Comparison of ENCODE assay signal across 19 mouse cellular contexts in genomic region chr3:29582749-29583148, GRCm38 (mm10).
DNase-seq lines count a peak whose midpoint lies in the region; ATAC-seq lines count a peak whose summit lies in the region.
"Had no signal": no experiment of that assay in that cellular context is flagged by ENCODE, and none has a peak within 500 bp of the region (broad histone marks: within the 10 kb centered on the region; RNA-seq: fewer than 3 reads in every experiment).

No protein-coding gene starts in this region.

- no peaks in the 10 kb centered on the region for H3K27me3 ChIP-seq in hindbrain, embryonic 16.5 days (replicated peaks; ENCODE audit: control insufficient read depth, insufficient read depth, low read length)
- H3K27me3 ChIP-seq in hindbrain, embryonic 11.5 days (ENCODE audit: control insufficient read depth, insufficient read depth, low read length) = no peaks in the 10 kb centered on the region
- H3K27me3 ChIP-seq: limb, embryonic 15.5 days; liver, embryonic 15.5 days; midbrain, embryonic 12.5 days; stomach, embryonic 15.5 days had no signal

- no peaks in the 10 kb centered on the region for H3K36me3 ChIP-seq in hindbrain, embryonic 16.5 days (ENCODE audit: control insufficient read depth, insufficient read depth, low read length)
- no peaks in the 10 kb centered on the region for H3K36me3 ChIP-seq in hindbrain, embryonic 11.5 days (ENCODE audit: control insufficient read depth, insufficient read depth, low read length)
- H3K36me3 ChIP-seq: limb, embryonic 15.5 days; liver, embryonic 15.5 days; midbrain, embryonic 12.5 days; stomach, embryonic 15.5 days had no signal

- 48% methylated on average over 8 of the region's 8 CpGs for WGBS in hindbrain, embryonic 16.5 days
- 79% methylated on average over 8 of the region's 8 CpGs for WGBS in hindbrain, embryonic 11.5 days

- no peak overlapping the region for H3K27ac ChIP-seq in hindbrain, embryonic 16.5 days (ENCODE audit: low read depth, low read length)
- H3K27ac ChIP-seq in hindbrain, embryonic 11.5 days (ENCODE audit: low read depth, low read length) = no peak overlapping the region
- H3K27ac ChIP-seq: limb, embryonic 15.5 days; liver, embryonic 15.5 days; macrophage; midbrain, embryonic 12.5 days; stomach, embryonic 15.5 days had no signal

- DNase-seq in cerebellum, postnatal 25 days = peak; percentile 8 to 25
- DNase-seq in cerebellum, adult 11-12 months = no peak
- no peak for DNase-seq in hindbrain, embryonic 11.5 days (ENCODE audit: low spot score)
- peak; percentile 10 to 14 for DNase-seq in right cerebral cortex, adult 2 months (ENCODE audit: low spot score in 2 of 2)
- no peak for DNase-seq in right cerebral cortex, postnatal 10 days (ENCODE audit: low spot score in 2 of 2)
- no peak for DNase-seq in heart, adult 11 months
- DNase-seq: adrenal gland, postnatal 36 days; B cell, adult 2 months; gastrocnemius, postnatal 14 days; kidney, postnatal 36 days; layer of hippocampus, postnatal 36 days; thymus, adult 2 months had no signal

- no peaks in the 10 kb centered on the region for H3K4me1 ChIP-seq in hindbrain, embryonic 16.5 days (ENCODE audit: control insufficient read depth, insufficient read depth, low read depth, low read length)
- no peaks in the 10 kb centered on the region for H3K4me1 ChIP-seq in hindbrain, embryonic 11.5 days (replicated peaks; ENCODE audit: control insufficient read depth, insufficient read depth, low read length)
- H3K4me1 ChIP-seq: limb, embryonic 15.5 days; liver, embryonic 15.5 days; stomach, embryonic 15.5 days had no signal

- peak; percentile 88 for ATAC-seq in hindbrain, embryonic 16.5 days
- ATAC-seq in hindbrain, embryonic 11.5 days (ENCODE audit: low FRiP score) = no peak
- ATAC-seq: intestine, embryonic 16.5 days had no signal

- no peak overlapping the region for H3K9ac ChIP-seq in hindbrain, embryonic 16.5 days (ENCODE audit: low read depth, low read length)
- no peak overlapping the region for H3K9ac ChIP-seq in hindbrain, embryonic 11.5 days (ENCODE audit: low read depth, low read length)
- H3K9ac ChIP-seq: limb, embryonic 15.5 days; liver, embryonic 15.5 days; midbrain, embryonic 12.5 days; stomach, embryonic 15.5 days had no signal

- H3K4me2 ChIP-seq in hindbrain, embryonic 16.5 days (ENCODE audit: low read length) = no peak overlapping the region
- no peak overlapping the region for H3K4me2 ChIP-seq in hindbrain, embryonic 11.5 days (replicated peaks; ENCODE audit: low read depth, low read length)
- H3K4me2 ChIP-seq: limb, embryonic 15.5 days; liver, embryonic 15.5 days; midbrain, embryonic 12.5 days; stomach, embryonic 15.5 days had no signal

- no peaks in the 10 kb centered on the region for H3K9me3 ChIP-seq in hindbrain, embryonic 16.5 days (ENCODE audit: control insufficient read depth, low read length)
- no peaks in the 10 kb centered on the region for H3K9me3 ChIP-seq in hindbrain, embryonic 11.5 days (ENCODE audit: control insufficient read depth, low read length)
- H3K9me3 ChIP-seq: limb, embryonic 15.5 days; liver, embryonic 15.5 days; midbrain, embryonic 12.5 days; stomach, embryonic 15.5 days had no signal

- no peak overlapping the region for H3K4me3 ChIP-seq in hindbrain, embryonic 16.5 days (ENCODE audit: low read length)
- no peak overlapping the region for H3K4me3 ChIP-seq in hindbrain, embryonic 11.5 days (ENCODE audit: low read depth, low read length)
- H3K4me3 ChIP-seq: limb, embryonic 15.5 days; liver, embryonic 15.5 days; midbrain, embryonic 12.5 days; stomach, embryonic 15.5 days had no signal

Comparison
In these comparisons a context has a peak if more than half of its experiments do, and no peak if none do; other contexts are left out.
1. DNase-seq: peak in cerebellum, postnatal 25 days (2 of 2) and right cerebral cortex, adult 2 months (2 of 2); none in cerebellum, adult 11-12 months (single experiment), hindbrain, embryonic 11.5 days (single experiment), right cerebral cortex, postnatal 10 days (0 of 2) and heart, adult 11 months (single experiment).